Mouse (Mus musculus) spleen, adult 2 months (tissue): ENCODE data around the gene Fam189a1.

Experiments used
- CTCF ChIP-seq: fragments of 200-500 bp; IDR thresholded peaks from 2 replicates; pipeline ENCODE4 v1.5.1; 2011; ENCODE audit warnings: mild to moderate bottlenecking, inconsistent platforms; ENCODE audit not compliant: insufficient read depth, insufficient read length, insufficient replicate concordance; ENCODE audit errors: extremely low read depth
- POLR2A ChIP-seq: fragments of 200-500 bp; IDR thresholded peaks from 2 replicates; pipeline ENCODE4 v1.6.1; 2011; ENCODE audit warnings: low read depth, low read length, inconsistent platforms

DNA sequence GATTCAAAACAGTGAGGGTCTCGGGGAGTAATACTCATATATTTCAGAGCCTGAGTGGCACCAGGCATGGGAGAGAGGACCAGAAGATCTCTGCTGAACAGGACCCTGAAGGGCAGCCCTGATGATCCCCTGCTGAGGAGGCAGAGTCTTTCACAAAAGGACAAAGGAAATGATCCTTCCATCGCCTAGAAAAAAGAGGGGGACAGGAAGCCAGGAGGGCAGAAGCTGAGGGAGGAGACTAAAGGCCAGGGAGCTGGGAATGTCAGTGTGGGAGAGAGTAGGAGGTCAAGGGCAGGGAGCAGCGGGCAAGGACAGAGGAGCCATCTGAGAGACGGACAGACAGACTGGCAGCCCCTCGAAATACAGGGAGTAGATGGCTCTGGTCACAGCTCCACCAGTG, 91.7 kb downstream of the Fam189a1 start:
- TF ChIP-seq POLR2A: no peak
- TF ChIP-seq CTCF: no peak
